ENCODE assay signal across 21 mouse cellular contexts in the genomic region with DNA sequence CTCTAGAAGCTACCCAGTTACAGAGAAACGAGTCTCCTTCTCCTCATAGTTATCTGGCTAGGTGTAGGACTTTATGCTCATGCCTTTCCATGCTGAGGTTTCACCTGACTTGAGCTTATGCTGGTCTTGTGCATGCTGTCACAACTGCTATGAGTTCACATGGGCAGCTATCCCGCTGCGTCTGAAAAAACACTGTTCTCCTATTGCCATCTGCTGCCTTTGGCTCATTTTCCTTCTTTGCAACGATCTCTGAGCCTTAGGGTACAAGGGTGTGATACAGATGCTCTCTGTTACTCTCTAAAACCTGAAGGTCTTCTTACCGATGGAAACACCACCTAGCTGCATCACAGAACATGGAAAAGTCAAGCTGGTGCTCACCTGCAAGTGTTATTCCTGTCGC.
DNase-seq lines count a peak whose midpoint lies in the region; ATAC-seq lines count a peak whose summit lies in the region.
"Had no signal": no experiment of that assay in that cellular context is flagged by ENCODE, and none has a peak within 500 bp of the region (broad histone marks: within the 10 kb centered on the region; RNA-seq: fewer than 3 reads in every experiment).

No protein-coding gene starts in this region.

- H3K4me2 ChIP-seq in forebrain, embryonic 16.5 days (ENCODE audit: low read length): no peak overlapping the region
- H3K4me2 ChIP-seq: embryonic facial prominence, embryonic 15.5 days; heart, embryonic 11.5 days; heart, embryonic 15.5 days had no signal

- WGBS in forebrain, embryonic 16.5 days: 78% methylated on average over 6 of the region's 6 CpGs

- H3K4me3 ChIP-seq in forebrain, embryonic 16.5 days (replicated peaks; ENCODE audit: low read length): no peak overlapping the region
- H3K4me3 ChIP-seq: embryonic facial prominence, embryonic 15.5 days; erythroblast, embryonic 14.5 days; forebrain, embryonic 10.5 days; heart, adult 2 months; heart, embryonic 15.5 days; hindbrain, embryonic 10.5 days had no signal

- no peaks in the 10 kb centered on the region for H3K27me3 ChIP-seq in forebrain, embryonic 16.5 days (replicated peaks; ENCODE audit: control insufficient read depth, insufficient read depth, low read length)
- H3K27me3 ChIP-seq: embryonic facial prominence, embryonic 15.5 days; heart, embryonic 15.5 days had no signal

- intact Hi-C loops in heart, postnatal 14 days (cut with DNase I): no loop called here

- peak; percentile 76 for DNase-seq in brain, adult 2 months (ENCODE audit: low read depth, low spot score)
- peak; percentile 43 for DNase-seq in cerebellum, adult 11 months
- peak; percentile 45 for DNase-seq in cerebellum, adult 8-10 months
- peak; percentile 44 to 72 for DNase-seq in cerebellum, postnatal 14 days
- no peak for DNase-seq in layer of hippocampus, postnatal 10 days (ENCODE audit: low spot score in 2 of 2)
- DNase-seq in heart, postnatal 14 days: no peak
- DNase-seq: adrenal gland, adult 2 months; adrenal gland, postnatal 25 days; embryo, embryonic 11 days; forebrain, postnatal 0 days; gastrocnemius, postnatal 14 days; heart, adult 2 months; kidney, adult 11 months had no signal

- H3K9ac ChIP-seq in forebrain, embryonic 16.5 days (replicated peaks; ENCODE audit: low read depth, low read length): no peak overlapping the region
- H3K9ac ChIP-seq: embryonic facial prominence, embryonic 15.5 days; forebrain, postnatal 0 days; heart, embryonic 15.5 days had no signal

- H3K9me3 ChIP-seq in forebrain, embryonic 16.5 days (ENCODE audit: control insufficient read depth, low read length): no peaks in the 10 kb centered on the region
- H3K9me3 ChIP-seq: embryonic facial prominence, embryonic 15.5 days; heart, embryonic 15.5 days had no signal

- H3K27ac ChIP-seq in forebrain, embryonic 16.5 days (ENCODE audit: low read length): no peak overlapping the region
- H3K27ac ChIP-seq: embryonic facial prominence, embryonic 15.5 days; forebrain, embryonic 10.5 days; heart, adult 2 months; heart, embryonic 15.5 days; hindbrain, embryonic 10.5 days had no signal

- ATAC-seq in forebrain, embryonic 16.5 days: no peak
- ATAC-seq: forebrain, postnatal 0 days; hindbrain, embryonic 16.5 days had no signal

- no peaks in the 10 kb centered on the region for H3K4me1 ChIP-seq in forebrain, embryonic 16.5 days (replicated peaks; ENCODE audit: control insufficient read depth, insufficient read depth, low read length)
- H3K4me1 ChIP-seq: embryonic facial prominence, embryonic 15.5 days; forebrain, embryonic 10.5 days; heart, embryonic 15.5 days; hindbrain, embryonic 10.5 days had no signal

- H3K36me3 ChIP-seq in forebrain, embryonic 16.5 days (ENCODE audit: control insufficient read depth, insufficient read depth): no peaks in the 10 kb centered on the region
- H3K36me3 ChIP-seq: embryonic facial prominence, embryonic 15.5 days; forebrain, embryonic 10.5 days; heart, embryonic 15.5 days; hindbrain, embryonic 10.5 days had no signal

Comparison
In these comparisons a context has a peak if more than half of its experiments do, and no peak if none do; other contexts are left out.
1. DNase-seq: peak in brain, adult 2 months (single experiment), cerebellum, adult 11 months (single experiment), cerebellum, adult 8-10 months (single experiment) and cerebellum, postnatal 14 days (2 of 2); none in layer of hippocampus, postnatal 10 days (0 of 2) and heart, postnatal 14 days (0 of 2).